Mouse (Mus musculus): ENCODE measurements at regions not wholly inside any gene's neighbourhood (a gene's known extent, or its start where the extent isn't known, plus 50 kb on each side); places are given as distances from the start of the nearest gene placed in this dataset.

GRCm38 (mm10) chr4:122025866-122026265, 404.0 kb upstream of the Gm12887 start:
- no peak for DNase-seq

GRCm38 (mm10) chr4:122022854-122023253, 401.0 kb upstream of the Gm12887 start:
- no peak for DNase-seq

- peak; percentile 7 for DNase-seq
Measured at GRCm38 (mm10) chr4:122008938-122009459, 387.1 kb upstream of the Gm12887 start.

GRCm38 (mm10) chr4:122008168-122008839, 386.4 kb upstream of the Gm12887 start:
- no peak for DNase-seq

GRCm38 (mm10) chr4:121986741-121987140, 364.8 kb upstream of the Gm12887 start:
- DNase-seq, result no peak

- no peak for DNase-seq
Measured at GRCm38 (mm10) chr4:121985371-121985770, 363.5 kb upstream of the Gm12887 start.

GRCm38 (mm10) chr4:121975831-121976230, 353.9 kb upstream of the Gm12887 start:
- no peak for DNase-seq
